Mouse (Mus musculus): ENCODE measurements around the gene Tspan17.

- TF ChIP-seq POLR2A (IDR thresholded peaks at IDR 0.05; ENCODE audit: borderline replicate concordance, insufficient read depth, low read length) (no peak), CTCF (IDR thresholded peaks at IDR 0.05; ENCODE audit: borderline replicate concordance, insufficient read depth, low read depth, low read length) (no peak)
These were observed 47.3 kb downstream of the Tspan17 start for GRCm38 (mm10) chr13:54836351-54837030.

Measured in cerebellum, adult 2 months (tissue).